Mouse (Mus musculus) left cerebral cortex, adult 2 months (tissue): ENCODE measurements at regions not wholly inside any gene's neighbourhood (a gene's known extent, or its start where the extent isn't known, plus 50 kb on each side); places are given as distances from the start of the nearest gene placed in this dataset.
A peak's percentile ranks its signal among the peaks of the same experiment; 100 is the strongest.

Source experiments
- DNase-seq, 2 experiments: peaks; one replicate each; pipeline ENCODE4 v3.0.0; 2021 to 2022; ENCODE audit warnings: low spot score in 2 of 2, mixed read lengths in 1 of 2; ENCODE audit errors: extremely low spot score in 1 of 2
- H3K27ac ChIP-seq: fragments of 200-600 bp; 2 replicates; pipeline ENCODE4 v1.8.1; 2022
- H3K4me3 ChIP-seq: fragments of 200-600 bp; 2 replicates; pipeline ENCODE4 v1.8.1; 2022
- CTCF ChIP-seq: fragments of 200-600 bp; IDR thresholded peaks from 2 replicates; pipeline ENCODE4 v1.8.1; 2022; ENCODE audit warnings: antibody characterized with exemption, mild to moderate bottlenecking, moderate library complexity
- intact Hi-C: fragments of 180-260 bp; cut with DNase I; formaldehyde crosslinking; loops from one replicate; pipeline ENCODE4 v1.15.1; 2025

DNA sequence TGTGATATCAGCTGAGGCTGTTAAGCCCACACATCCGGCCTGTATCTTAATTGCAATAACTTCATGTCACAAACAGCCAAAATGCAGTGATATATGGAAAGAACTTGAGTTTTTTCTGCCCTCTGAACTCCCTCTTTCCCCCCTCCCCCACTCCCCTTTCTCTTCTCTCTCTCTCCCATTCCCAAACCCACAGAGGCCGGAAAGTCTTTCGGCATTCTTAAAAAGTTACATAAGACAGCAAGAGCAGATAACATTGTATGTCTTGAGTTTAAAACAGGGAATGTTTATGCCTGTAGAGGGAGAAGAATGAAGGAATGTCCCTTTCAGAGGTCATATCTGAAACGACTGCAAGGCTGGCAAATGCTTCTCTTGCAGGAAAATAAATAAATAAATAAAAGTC, 154.3 kb upstream of the Phactr1 start:
- TF ChIP-seq CTCF, result no peak
- Histone ChIP-seq H3K27ac (no peak overlapping the region), H3K4me3 (no peak overlapping the region)
- intact Hi-C loops, result no loop called here
- DNase-seq, result no peak

DNA sequence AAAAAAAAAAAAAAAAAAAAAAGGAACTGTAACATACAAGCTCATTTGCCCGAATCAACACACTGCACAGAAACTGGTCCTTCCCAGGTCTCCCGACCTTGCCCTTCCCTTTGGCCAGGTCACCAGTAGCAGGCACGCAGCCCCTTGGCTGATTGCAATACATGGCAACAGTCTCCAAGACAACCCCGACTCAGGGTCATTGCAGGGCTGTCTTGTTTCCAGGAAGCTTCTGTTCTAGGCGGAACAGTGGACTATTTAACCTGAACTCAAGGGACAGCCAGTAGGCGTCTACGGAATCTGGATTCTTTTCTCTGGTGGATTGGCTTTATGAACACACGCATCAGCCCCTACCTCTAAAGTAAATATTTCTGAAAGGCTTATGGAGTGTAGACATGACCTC, 153.5 kb upstream of the Phactr1 start:
- TF ChIP-seq CTCF, result no peak
- no peak overlapping the region for H3K4me3 ChIP-seq
- intact Hi-C loops, result no loop called here
- peak in 1 of 2 experiments; percentile 8 for DNase-seq
- H3K27ac ChIP-seq, result no peak overlapping the region

GRCm38 (mm10) chr13:42528169-42528568, 152.3 kb upstream of the Phactr1 start:
- DNase-seq, result no peak
- H3K4me3 ChIP-seq, result no peak overlapping the region
- H3K27ac ChIP-seq, result no peak overlapping the region
- intact Hi-C loops, result no loop called here
- no peak for TF ChIP-seq CTCF

GRCm38 (mm10) chr13:42536501-42537210, 143.8 kb upstream of the Phactr1 start:
- DNase-seq, result peak; percentile 13 to 28
- no peak overlapping the region for H3K4me3 ChIP-seq
- H3K27ac ChIP-seq, result 0 out of 2 replicates have a peak overlapping the region, but pooled peaks have one; percentile 44
- TF ChIP-seq CTCF, result peak; percentile 11
- intact Hi-C loops, result loop anchor here (2.0 kb wide), 1 partner anchor 134 kb away; no protein-coding TSS in a partner anchor

- no peak for DNase-seq
- Histone ChIP-seq H3K4me3 (no peak overlapping the region), H3K27ac (no peak overlapping the region)
- TF ChIP-seq CTCF, result no peak
- intact Hi-C loops, result no loop called here
Measured at GRCm38 (mm10) chr13:42538046-42538445, 142.4 kb upstream of the Phactr1 start.

- no peak overlapping the region for H3K27ac ChIP-seq
- intact Hi-C loops, result no loop called here
- DNase-seq, result no peak
- no peak for TF ChIP-seq CTCF
- H3K4me3 ChIP-seq, result no peak overlapping the region
Measured at GRCm38 (mm10) chr13:42544536-42545094, 135.8 kb upstream of the Phactr1 start.

GRCm38 (mm10) chr13:42546389-42546788, 134.0 kb upstream of the Phactr1 start:
- intact Hi-C loops, result no loop called here
- TF ChIP-seq CTCF, result no peak; the same call in 1 of the 2 replicates

DNA sequence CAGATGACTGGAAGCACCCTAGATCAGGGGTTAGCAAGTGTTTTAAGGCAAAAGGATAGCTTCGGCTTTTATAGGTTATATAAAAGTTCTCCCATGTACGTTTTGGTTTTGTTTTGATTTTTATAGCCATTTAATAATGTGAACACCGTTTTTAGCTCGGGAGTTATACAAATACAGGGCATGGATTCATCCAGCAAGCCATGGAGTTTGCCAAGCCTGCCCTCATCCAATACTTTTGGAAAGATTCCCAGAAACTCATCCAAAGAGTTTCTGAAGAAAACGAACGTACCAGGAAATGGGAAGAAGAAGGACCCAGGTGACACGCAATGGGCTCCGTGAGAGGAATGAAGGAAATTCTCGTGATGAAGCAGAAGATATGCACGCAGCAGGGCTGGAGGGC, 133.6 kb upstream of the Phactr1 start:
- intact Hi-C loops, result no loop called here
- Histone ChIP-seq H3K4me3 (no peak overlapping the region), H3K27ac (no peak overlapping the region)
- no peak for DNase-seq
- TF ChIP-seq CTCF, result no peak

More at GRCm38 (mm10) chr13:42546389-42546788, 134.0 kb upstream of the Phactr1 start:
- no peak for DNase-seq
- Histone ChIP-seq H3K27ac (no peak overlapping the region), H3K4me3 (no peak overlapping the region)

DNA sequence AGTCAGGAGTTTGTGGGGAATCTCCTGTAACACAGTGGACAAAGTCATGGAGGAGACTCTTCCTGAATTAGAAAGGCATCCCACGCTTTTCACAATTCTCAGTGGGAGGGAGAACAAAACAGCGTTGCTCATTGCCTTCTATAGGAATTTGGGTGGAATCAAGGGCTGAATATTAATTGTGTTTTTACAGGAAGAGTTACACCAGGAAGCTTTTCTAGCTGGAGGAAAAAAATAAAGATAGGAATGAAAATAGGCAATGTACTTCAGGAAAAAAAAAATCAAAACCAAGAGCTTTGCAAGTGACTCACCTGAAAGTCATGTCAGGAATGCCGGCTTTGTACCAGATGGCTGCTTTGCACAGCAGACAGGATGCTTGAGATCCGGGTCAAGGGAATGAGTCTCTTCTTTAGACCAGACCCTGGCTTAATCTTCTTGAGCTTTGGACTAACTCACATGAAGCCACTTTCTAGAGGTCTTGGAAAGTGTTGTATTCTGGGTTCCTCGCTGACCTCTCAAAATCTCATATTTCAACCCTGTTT, 131.3 kb upstream of the Phactr1 start:
- DNase-seq, result no peak
- intact Hi-C loops, result no loop called here
- TF ChIP-seq CTCF, result no peak
- Histone ChIP-seq H3K4me3 (no peak overlapping the region), H3K27ac (no peak overlapping the region)

- intact Hi-C loops, result no loop called here
Measured at GRCm38 (mm10) chr13:42554961-42555360, 125.5 kb upstream of the Phactr1 start.

GRCm38 (mm10) chr13:42558526-42558925, 121.9 kb upstream of the Phactr1 start:
- H3K27ac ChIP-seq, result no peak overlapping the region
- H3K4me3 ChIP-seq, result no peak overlapping the region
- intact Hi-C loops, result no loop called here
- TF ChIP-seq CTCF, result no peak
- no peak for DNase-seq

More at GRCm38 (mm10) chr13:42554961-42555360, 125.5 kb upstream of the Phactr1 start:
- DNase-seq, result no peak
- no peak for TF ChIP-seq CTCF
- H3K27ac ChIP-seq, result no peak overlapping the region
- no peak overlapping the region for H3K4me3 ChIP-seq

GRCm38 (mm10) chr13:42561446-42561845, 119.0 kb upstream of the Phactr1 start:
- intact Hi-C loops, result loop anchor here (10.0 kb wide), 1 partner anchor 887 kb away; no protein-coding TSS in a partner anchor
- no peak overlapping the region for H3K4me3 ChIP-seq
- no peak for DNase-seq
- no peak for TF ChIP-seq CTCF
- no peak overlapping the region for H3K27ac ChIP-seq
